Mouse (Mus musculus) liver, embryonic 12.5 days (tissue): Measurements from ENCODE around the gene Tmem223. TPM values are rescaled to one million over a fixed set of nuclear protein-coding genes. Genes with fewer than 3 reads are reported as not detected.
A peak's percentile ranks its signal among the peaks of the same experiment; 100 is the strongest.
"Not testable (repeated sequence)": the region's sequence is repeated elsewhere in the genome, so short reads cannot be mapped to it uniquely, and the experiment has no call there.

Experiments
- ATAC-seq: fragments of 200-750 bp; cut with Nextera tagmentation; 2 replicates; pipeline ENCODE4 v1.8.0; 2017; ENCODE audit warnings: moderate number of reproducible peaks, mild to moderate bottlenecking, moderate library complexity
- H3K27ac ChIP-seq: fragments of 300-500 bp; sonication (generic); 2 replicates; pipeline ENCODE4 v1.5.1; 2016; ENCODE audit warnings: mild to moderate bottlenecking
- H3K27me3 ChIP-seq: fragments of 300-500 bp; sonication (generic); replicated peaks from 2 replicates; pipeline ENCODE4 v1.6.1; 2016; ENCODE audit warnings: mild to moderate bottlenecking, moderate library complexity
- H3K36me3 ChIP-seq: fragments of 300-500 bp; sonication (generic); 2 replicates; pipeline ENCODE4 v1.6.1; 2016; ENCODE audit warnings: mild to moderate bottlenecking, moderate library complexity
- H3K4me1 ChIP-seq: fragments of 300-500 bp; sonication (generic); 2 replicates; pipeline ENCODE4 v1.6.1; 2016
- H3K4me2 ChIP-seq: fragments of 300-500 bp; sonication (generic); 2 replicates; pipeline ENCODE4 v1.6.1; 2016; ENCODE audit warnings: mild to moderate bottlenecking, moderate library complexity
- H3K4me3 ChIP-seq: fragments of 300-500 bp; sonication (generic); 2 replicates; pipeline ENCODE4 v1.5.1; 2016; ENCODE audit warnings: mild to moderate bottlenecking, moderate library complexity
- H3K9ac ChIP-seq: fragments of 300-500 bp; sonication (generic); 2 replicates; pipeline ENCODE4 v1.6.1; 2016; ENCODE audit warnings: mild to moderate bottlenecking, moderate library complexity
- H3K9me3 ChIP-seq: fragments of 300-500 bp; sonication (generic); replicated peaks from 2 replicates; pipeline ENCODE4 v1.6.1; 2016; ENCODE audit warnings: mild to moderate bottlenecking, moderate library complexity
- WGBS: fragments of 180-500 bp; shearing (Covaris S2); methylation state at CpG from one replicate; pipeline ENCODE4 v1.1.7; 2016; ENCODE audit not compliant: insufficient replicate concordance; 5-methylcytosine and 5-hydroxymethylcytosine counted together
- polyA plus RNA-seq: library from polyadenylated mRNA; unstranded; fragments of >200 nt; fragmentation: Nextera tagmentation; extraction: Ambion mirVana; gene quantifications from 2 replicates; pipeline ENCODE4 v1.2.1, GENCODE M21; 2016

Gene Tmem223
- polyA plus RNA-seq, 1 experiment from 2014 or later = 80.0 TPM

DNA sequence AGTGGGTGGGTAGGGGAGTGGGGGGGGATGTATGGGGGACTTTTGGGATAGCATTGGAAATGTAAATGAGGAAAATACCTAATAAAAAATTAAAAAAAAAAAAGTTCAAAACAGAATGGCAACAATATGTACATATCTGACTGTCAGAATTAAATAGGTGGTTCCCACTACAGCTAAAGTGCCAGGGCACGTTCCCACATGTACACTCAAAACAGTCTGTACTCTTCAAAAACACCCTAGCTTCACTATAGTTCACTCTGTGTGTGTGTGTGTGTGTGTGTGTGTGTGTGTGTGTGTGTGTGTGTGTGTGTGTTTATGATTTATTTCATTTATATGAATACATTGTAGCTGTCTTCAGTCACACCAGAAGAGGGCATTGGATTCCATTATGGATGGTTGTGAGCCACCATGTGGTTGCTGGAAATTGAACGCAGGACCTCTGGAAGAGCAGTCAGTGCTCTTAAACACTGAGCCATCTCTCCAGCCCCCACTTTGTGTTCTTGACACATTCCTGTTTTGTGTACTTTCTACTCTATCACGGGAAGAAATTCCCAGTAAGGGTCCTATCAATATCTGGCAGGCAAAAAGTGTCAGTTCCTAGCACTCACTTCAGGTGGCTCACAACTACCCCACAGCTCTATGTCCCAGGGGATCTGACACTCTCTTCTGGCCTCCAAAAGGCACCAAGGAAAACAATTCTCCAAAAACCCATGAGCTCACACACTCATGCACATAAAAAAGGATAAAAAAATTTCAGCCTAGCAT is 42.3 kb upstream of the Tmem223 start:
- peaks cover 25% of the 10 kb centered on the region for H3K4me1 ChIP-seq
- not testable (repeated sequence) for H3K9me3 ChIP-seq, H3K9ac ChIP-seq, H3K27me3 ChIP-seq, H3K27ac ChIP-seq, H3K4me3 ChIP-seq, H3K4me2 ChIP-seq, ATAC-seq
- peaks cover 32% of the 10 kb centered on the region for H3K36me3 ChIP-seq
- 54% methylated on average over 3 of the region's 3 CpGs for WGBS

DNA sequence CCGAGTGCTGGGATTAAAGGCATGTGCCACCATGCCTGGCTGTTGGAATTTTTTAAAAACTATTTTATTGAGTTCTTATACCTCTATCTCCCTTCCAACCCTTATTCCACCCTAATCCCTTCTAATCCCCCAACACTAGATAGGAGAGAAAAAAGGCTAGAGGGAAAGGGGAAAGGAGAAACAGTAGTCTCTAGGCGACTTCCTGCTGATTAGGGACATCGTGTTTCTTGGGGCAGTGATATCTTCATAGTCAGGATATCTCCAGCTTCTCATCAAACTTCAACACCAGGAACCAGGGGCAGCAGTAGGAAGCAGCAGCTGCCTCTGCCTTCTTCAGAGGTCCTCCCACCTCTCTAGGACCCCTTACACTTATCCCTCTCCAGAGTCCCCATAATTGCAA is 36.5 kb upstream of the Tmem223 start:
- WGBS = 36% methylated on average over 3 of the region's 3 CpGs
- H3K9me3 ChIP-seq = no peaks in the 10 kb centered on the region; the same call in 1 of the 2 replicates
- no peak overlapping the region for H3K4me3 ChIP-seq
- 0 out of 2 replicates have a peak, but pooled peaks cover 5% of the 10 kb centered on the region for H3K27me3 ChIP-seq
- no peak overlapping the region for H3K9ac ChIP-seq
- peaks cover 18% of the 10 kb centered on the region for H3K4me1 ChIP-seq
- H3K36me3 ChIP-seq = peaks cover 25% of the 10 kb centered on the region
- no peak overlapping the region for H3K27ac ChIP-seq
- H3K4me2 ChIP-seq = no peak overlapping the region
- no peak for ATAC-seq

DNA sequence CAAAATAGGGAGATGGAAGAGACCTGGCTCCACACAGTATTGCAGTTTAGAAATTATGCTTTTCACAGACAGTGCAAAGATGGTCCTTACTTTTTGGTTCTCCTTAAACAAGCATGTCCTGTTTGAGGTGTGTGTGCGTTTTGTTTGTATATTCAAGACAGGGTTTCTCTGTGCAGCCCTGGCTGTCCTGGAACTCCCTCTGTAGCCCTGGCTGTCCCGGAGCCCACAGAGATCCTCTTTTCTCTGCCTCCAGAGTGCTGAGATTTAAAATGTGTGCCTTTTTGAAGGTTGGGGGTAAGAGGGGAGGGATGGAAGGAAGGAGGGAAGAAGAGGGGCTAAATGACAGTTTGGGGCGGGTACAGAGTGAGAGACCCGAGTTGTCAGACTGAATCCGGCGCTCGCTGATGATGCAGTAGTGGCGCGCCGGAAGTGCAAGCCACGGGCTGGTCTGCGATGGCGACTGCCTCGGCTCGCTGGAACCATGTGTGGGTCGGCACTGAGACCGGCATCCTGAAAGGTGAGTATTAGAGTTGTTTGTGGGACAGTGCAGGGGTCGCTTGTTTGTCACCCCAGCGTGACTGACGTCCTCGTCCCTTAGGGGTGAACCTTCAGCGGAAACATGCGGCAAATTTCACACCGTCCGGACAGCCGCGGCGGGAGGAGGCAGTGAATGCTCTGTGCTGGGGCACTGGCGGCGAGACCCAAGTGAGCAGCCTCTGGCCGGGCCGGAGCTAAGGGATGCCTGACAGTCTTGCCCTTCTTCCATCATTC is 35.2 kb upstream of the Tmem223 start, which contains the start of gene Wdr74:
TSS of gene Wdr74 (plus strand) at position 439 of the 771 bp plus-strand sequence.
- Histone ChIP-seq H3K9me3 (no peaks in the 10 kb centered on the region; the same call in 1 of the 2 replicates), H3K27ac (peak within 1 kb of the TSS; percentile 74), H3K4me1 (peaks cover 24% of the 10 kb centered on the region), H3K4me2 (peak within 1 kb of the TSS; percentile 92), H3K4me3 (peak within 1 kb of the TSS; percentile 92), H3K9ac (peak within 1 kb of the TSS; percentile 83), H3K36me3 (peaks cover 37% of the 10 kb centered on the region), H3K27me3 (0 out of 2 replicates have a peak, but pooled peaks cover 5% of the 10 kb centered on the region)
- WGBS = under 1% methylated on average over 32 of the region's 32 CpGs
- peak; percentile 89 for ATAC-seq

DNA sequence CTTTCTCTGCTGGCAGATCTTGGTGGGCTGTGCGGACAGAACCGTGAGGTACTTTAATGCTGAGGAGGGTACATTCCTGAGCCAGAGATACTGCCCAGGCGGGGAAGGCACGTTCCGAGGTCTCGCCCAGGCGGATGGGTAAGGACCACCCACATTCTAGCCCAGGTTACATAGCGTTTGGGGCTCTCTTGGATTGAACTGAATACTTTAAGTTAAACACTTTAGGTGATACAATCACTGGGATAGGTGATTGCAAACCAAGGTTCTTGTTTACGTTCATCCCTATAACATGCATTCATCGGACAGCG is 34.7 kb upstream of the Tmem223 start:
- Histone ChIP-seq H3K4me3 (peak overlapping the region; percentile 92), H3K27me3 (0 out of 2 replicates have a peak, but pooled peaks cover 5% of the 10 kb centered on the region), H3K4me1 (peaks cover 29% of the 10 kb centered on the region), H3K36me3 (peaks cover 40% of the 10 kb centered on the region), H3K27ac (peak overlapping the region; percentile 74), H3K4me2 (peak overlapping the region; percentile 92), H3K9me3 (no peaks in the 10 kb centered on the region; the same call in 1 of the 2 replicates), H3K9ac (peak overlapping the region; percentile 83)
- 3% methylated on average over 11 of the region's 11 CpGs for WGBS
- peak; percentile 50; the same call in 1 of the 2 replicates for ATAC-seq

DNA sequence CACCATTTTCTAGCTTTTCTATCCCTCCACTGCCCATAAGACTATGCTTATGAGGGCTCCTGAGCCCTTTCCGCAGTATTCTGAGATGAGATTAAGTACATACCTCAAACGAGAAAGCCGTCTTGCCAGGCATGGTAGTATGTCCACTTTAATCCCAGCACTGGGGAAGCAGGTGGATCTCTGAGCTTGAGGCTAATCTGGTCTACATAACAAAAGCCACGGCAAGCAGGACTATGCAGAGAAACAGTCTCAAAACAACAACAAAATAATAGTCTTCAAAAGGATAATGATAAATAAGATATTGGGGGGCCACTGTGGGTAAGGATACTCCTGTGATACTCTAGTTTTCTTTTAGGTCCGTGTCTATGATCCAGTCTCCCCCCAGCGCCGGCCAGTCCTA is 31.9 kb upstream of the Tmem223 start:
- H3K27ac ChIP-seq = no peak overlapping the region
- no peak overlapping the region for H3K9ac ChIP-seq
- ATAC-seq = no peak
- WGBS = 83% methylated on average over 7 of the region's 7 CpGs
- H3K4me3 ChIP-seq = no peak overlapping the region
- H3K27me3 ChIP-seq = no peaks in the 10 kb centered on the region
- no peaks in the 10 kb centered on the region for H3K9me3 ChIP-seq
- H3K4me1 ChIP-seq = peaks cover 48% of the 10 kb centered on the region
- no peak overlapping the region for H3K4me2 ChIP-seq
- peaks cover 54% of the 10 kb centered on the region for H3K36me3 ChIP-seq

DNA sequence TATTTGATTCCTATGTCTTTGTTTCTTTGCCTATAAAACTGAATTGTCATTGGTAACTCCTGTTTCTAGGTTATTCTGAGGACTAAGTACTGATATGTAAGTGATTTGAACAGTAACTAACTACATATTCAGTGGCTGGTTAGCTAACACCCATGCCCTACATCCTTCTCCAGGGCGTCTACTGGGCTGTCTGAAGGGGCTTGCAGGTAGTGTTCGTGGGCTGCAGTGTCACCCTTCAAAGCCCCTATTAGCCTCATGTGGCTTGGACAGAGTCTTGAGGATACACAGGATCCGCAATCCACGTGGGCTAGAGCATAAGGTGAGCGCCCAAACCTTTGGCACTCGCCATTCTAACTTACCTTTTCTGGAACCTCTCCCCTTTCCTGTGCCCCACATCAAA is 31.1 kb upstream of the Tmem223 start:
- WGBS = 80% methylated on average over 6 of the region's 6 CpGs
- Histone ChIP-seq H3K4me3 (no peak overlapping the region), H3K4me2 (no peak overlapping the region), H3K27me3 (no peaks in the 10 kb centered on the region), H3K36me3 (peaks cover 61% of the 10 kb centered on the region), H3K9me3 (no peaks in the 10 kb centered on the region), H3K4me1 (peaks cover 48% of the 10 kb centered on the region), H3K9ac (no peak overlapping the region), H3K27ac (no peak overlapping the region)
- ATAC-seq = no peak

DNA sequence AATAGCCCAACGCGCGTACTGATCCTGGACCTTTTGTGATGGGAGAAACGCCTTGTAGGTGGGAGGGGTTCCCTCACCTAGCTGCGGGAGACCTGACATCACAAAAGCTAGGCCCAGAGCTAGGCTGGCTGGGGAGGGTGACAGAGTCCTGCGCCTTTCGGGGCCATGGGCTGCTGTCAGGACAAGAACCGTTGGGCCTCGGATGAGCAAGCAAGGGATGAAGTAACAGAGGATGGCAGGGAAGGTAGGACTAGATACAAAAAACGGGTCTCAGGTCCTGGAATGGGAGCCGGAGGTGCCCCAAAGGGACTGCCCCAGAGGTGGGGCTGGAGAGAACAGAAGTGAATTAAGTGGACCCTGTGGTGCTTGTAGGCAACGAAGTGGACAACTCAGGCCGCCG is 30.2 kb upstream of the Tmem223 start, which contains the start of gene 1700092M07Rik:
TSS of gene 1700092M07Rik (plus strand) at position 116 of the 400 bp plus-strand sequence.
- Histone ChIP-seq H3K4me3 (peak within 1 kb of the TSS; percentile 82), H3K36me3 (peaks cover 71% of the 10 kb centered on the region), H3K9me3 (no peaks in the 10 kb centered on the region), H3K27ac (peak within 1 kb of the TSS; percentile 86), H3K27me3 (no peaks in the 10 kb centered on the region), H3K4me1 (peaks cover 41% of the 10 kb centered on the region), H3K4me2 (peak within 1 kb of the TSS; percentile 93), H3K9ac (peak within 1 kb of the TSS; percentile 87)
- ATAC-seq = no peak
- 67% methylated on average over 14 of the region's 14 CpGs for WGBS

DNA sequence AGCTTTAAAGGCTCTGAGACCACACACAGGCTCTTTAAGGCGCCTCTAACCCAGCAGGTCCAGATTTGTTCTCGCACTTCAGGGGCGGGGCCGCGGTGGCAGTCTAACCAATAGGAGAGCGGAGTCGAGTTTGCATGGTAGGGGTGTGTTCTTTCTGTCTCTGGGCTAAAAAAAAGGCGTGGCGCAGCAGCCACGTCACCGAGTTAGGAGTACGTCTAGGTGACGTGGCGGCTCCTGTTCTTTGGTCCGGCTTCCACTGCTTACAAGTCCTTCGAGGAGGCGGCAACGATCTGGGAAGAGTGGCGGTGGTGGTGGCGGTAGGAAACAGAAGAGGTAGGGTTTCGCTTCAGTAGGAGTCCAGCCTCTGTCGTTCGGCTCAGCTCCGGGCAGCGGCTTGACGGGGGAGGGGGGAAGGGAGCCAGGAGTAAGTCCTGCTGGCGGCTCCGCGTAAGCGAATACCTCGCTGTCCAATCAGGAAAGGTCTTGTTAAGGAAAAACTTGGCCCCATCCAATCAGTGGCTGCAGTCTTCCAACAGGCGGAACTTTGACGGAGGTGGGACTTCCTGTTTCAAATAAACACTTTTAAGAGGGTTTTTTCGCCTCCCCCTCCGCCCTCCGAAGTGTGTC is 29.4 kb upstream of the Tmem223 start, which contains the start of gene Stx5a:
TSS of gene Stx5a (plus strand) at position 171 of the 627 bp plus-strand sequence.
- peaks cover 38% of the 10 kb centered on the region for H3K4me1 ChIP-seq
- no peaks in the 10 kb centered on the region for H3K27me3 ChIP-seq
- peak within 1 kb of the TSS; percentile 93 for H3K4me2 ChIP-seq
- ATAC-seq = peak; percentile 97
- peak within 1 kb of the TSS; percentile 87 for H3K9ac ChIP-seq
- peaks cover 78% of the 10 kb centered on the region for H3K36me3 ChIP-seq
- no peaks in the 10 kb centered on the region for H3K9me3 ChIP-seq
- peak within 1 kb of the TSS; percentile 86 for H3K27ac ChIP-seq
- WGBS = under 1% methylated on average over 36 of the region's 36 CpGs
- peak within 1 kb of the TSS; percentile 82 for H3K4me3 ChIP-seq

DNA sequence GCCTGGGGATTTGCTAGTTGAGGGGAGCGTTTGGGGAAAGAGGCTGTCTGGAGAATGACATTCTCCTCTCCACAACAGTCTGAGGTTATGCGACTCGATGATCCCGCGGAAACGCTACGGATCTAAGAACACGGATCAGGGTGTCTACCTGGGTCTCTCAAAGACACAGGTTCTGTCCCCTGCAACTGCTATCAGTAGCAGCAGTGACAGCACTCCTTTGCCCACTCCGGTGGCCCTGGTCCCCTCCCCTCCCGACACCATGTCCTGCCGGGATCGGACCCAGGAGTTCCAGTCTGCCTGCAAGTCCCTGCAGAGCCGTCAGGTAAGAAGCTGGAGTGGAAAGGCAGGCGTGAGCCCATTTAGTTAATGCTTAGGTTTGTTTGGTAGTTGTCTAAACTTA is 28.6 kb upstream of the Tmem223 start:
- Histone ChIP-seq H3K9ac (peak overlapping the region; percentile 87), H3K4me2 (peak overlapping the region; percentile 93), H3K4me3 (peak overlapping the region; percentile 82), H3K9me3 (no peaks in the 10 kb centered on the region), H3K4me1 (peaks cover 32% of the 10 kb centered on the region), H3K36me3 (peaks cover 83% of the 10 kb centered on the region), H3K27ac (peak overlapping the region; percentile 86), H3K27me3 (no peaks in the 10 kb centered on the region)
- ATAC-seq = no peak
- 6% methylated on average over 14 of the region's 14 CpGs for WGBS

DNA sequence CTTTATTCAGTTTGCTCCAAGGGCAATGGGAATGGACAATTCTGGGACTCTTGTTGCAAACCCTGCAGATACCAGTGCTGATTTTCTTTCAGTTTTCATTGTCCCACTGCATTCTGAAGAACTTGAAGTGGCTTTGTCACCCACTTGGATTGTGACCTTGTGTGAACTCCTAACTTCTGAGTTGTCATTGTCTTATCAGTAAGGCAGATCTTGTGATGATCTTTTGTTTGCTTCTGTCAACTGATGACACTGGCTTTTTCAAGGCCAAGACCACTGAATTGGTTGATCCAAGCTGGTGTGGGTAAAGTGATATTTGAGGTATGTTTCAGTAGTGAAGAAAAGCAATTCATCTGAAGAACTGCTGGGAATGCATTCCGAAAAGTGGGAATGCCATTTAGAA is 25.4 kb upstream of the Tmem223 start:
- Histone ChIP-seq H3K4me3 (no peak overlapping the region), H3K27me3 (no peaks in the 10 kb centered on the region), H3K9ac (no peak overlapping the region), H3K4me2 (no peak overlapping the region), H3K9me3 (no peaks in the 10 kb centered on the region), H3K36me3 (peaks cover 83% of the 10 kb centered on the region), H3K27ac (no peak overlapping the region), H3K4me1 (peaks cover 26% of the 10 kb centered on the region)
- 87% methylated on average over 1 of the region's 1 CpGs for WGBS
- no peak for ATAC-seq

DNA sequence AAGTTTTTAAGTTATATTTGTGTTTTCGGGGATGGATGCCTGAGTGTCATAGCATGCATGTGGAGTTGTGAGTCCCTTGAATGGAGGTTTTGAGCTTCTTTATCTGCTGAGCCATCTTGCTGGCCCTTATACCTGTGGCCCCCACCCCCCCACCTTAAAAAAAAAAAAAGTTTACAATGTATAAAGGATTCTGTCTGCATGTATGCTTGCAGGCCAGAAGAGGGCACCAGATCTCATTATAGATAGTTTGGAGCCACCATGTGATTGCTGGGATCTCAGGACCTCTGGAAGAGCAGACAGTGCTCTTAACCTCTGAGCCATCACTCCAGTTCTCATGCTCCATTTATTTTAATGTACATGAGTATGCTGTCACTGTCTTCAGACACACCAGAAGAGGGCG is 23.4 kb upstream of the Tmem223 start:
- Histone ChIP-seq H3K4me3 (no peak overlapping the region), H3K36me3 (peaks cover 97% of the 10 kb centered on the region), H3K4me2 (no peak overlapping the region), H3K9me3 (no peaks in the 10 kb centered on the region), H3K4me1 (peaks cover 16% of the 10 kb centered on the region), H3K9ac (no peak overlapping the region), H3K27ac (no peak overlapping the region), H3K27me3 (no peaks in the 10 kb centered on the region)
- no peak for ATAC-seq
- WGBS = 66% methylated on average over 2 of the region's 2 CpGs
